Mouse (Mus musculus) cerebellum, adult 2 months (tissue): ENCODE data around the gene Gm13272.

Experiments used
- CTCF ChIP-seq: fragments of 200-500 bp; IDR thresholded peaks from 2 replicates; pipeline ENCODE4 v1.5.1; 2011; ENCODE audit warnings: low read depth, mild to moderate bottlenecking, control low read depth, low read length, moderate library complexity, borderline replicate concordance; ENCODE audit not compliant: insufficient read depth
- POLR2A ChIP-seq: fragments of 200-500 bp; IDR thresholded peaks from 2 replicates; pipeline ENCODE4 v1.6.1; 2011; ENCODE audit warnings: low read length, control low read depth, borderline replicate concordance; ENCODE audit not compliant: insufficient read depth

- TF ChIP-seq CTCF: no peak
- no peak for TF ChIP-seq POLR2A
These were observed 36.8 kb upstream of the Gm13272 start for GRCm38 (mm10) chr4:88742771-88743371.
